ENCODE assay signal across 8 mouse cellular contexts in the genomic region with DNA sequence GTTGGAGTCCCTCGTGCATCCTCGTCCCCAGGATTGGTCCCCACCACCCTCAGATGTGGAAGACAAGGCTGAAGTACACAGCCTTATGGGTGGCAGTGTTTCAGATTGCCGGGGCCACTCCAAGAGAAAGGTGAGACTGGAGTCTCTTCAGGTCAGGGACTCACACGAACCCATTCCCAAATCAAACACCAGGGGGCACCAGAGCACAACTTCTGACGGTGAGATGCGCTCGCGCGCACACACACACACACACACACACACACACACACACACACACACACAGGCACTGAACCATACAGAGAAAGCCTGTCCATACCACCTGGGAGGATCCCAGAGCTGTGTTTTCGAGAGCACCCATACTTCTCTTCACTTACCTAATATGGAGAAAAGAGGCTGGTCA. TPM values are rescaled to one million over a fixed set of nuclear protein-coding genes. Genes with fewer than 3 reads are reported as not detected.
A peak's percentile ranks its signal among the peaks of the same experiment; 100 is the strongest.
DNase-seq lines count a peak whose midpoint lies in the region; ATAC-seq and TF ChIP-seq lines count a peak whose summit lies in the region.

No protein-coding gene starts in this region.

- WGBS in embryonic facial prominence, embryonic 15.5 days = 4% methylated on average over 10 of the region's 10 CpGs
- 6% methylated on average over 10 of the region's 10 CpGs for WGBS in heart, embryonic 16.5 days
- 12% methylated on average over 10 of the region's 10 CpGs for WGBS in liver, postnatal 0 days (ENCODE audit: insufficient replicate concordance)
- WGBS in neural tube, embryonic 14.5 days = 5% methylated on average over 10 of the region's 10 CpGs

- no peaks in the 10 kb centered on the region for H3K9me3 ChIP-seq in embryonic facial prominence, embryonic 15.5 days (replicated peaks)
- H3K9me3 ChIP-seq in heart, embryonic 16.5 days (replicated peaks; ENCODE audit: control insufficient read depth, low read length) = no peaks in the 10 kb centered on the region
- no peaks in the 10 kb centered on the region for H3K9me3 ChIP-seq in liver, postnatal 0 days (ENCODE audit: low read length)
- H3K9me3 ChIP-seq in neural tube, embryonic 14.5 days (ENCODE audit: control insufficient read depth, low read length) = no peaks in the 10 kb centered on the region

- peak; percentile 63 for TF ChIP-seq CTCF in C2C12 (IDR thresholded peaks at IDR 0.05; ENCODE audit: control insufficient read depth, insufficient read depth, insufficient read length)
- peak; percentile 90 for TF ChIP-seq CTCF in liver, postnatal 0 days (IDR thresholded peaks at IDR 0.05; ENCODE audit: low read depth)

- H3K4me2 ChIP-seq in embryonic facial prominence, embryonic 15.5 days (replicated peaks) = no peak overlapping the region
- no peak overlapping the region; the same call in 1 of the 2 replicates for H3K4me2 ChIP-seq in heart, embryonic 16.5 days (ENCODE audit: low read depth, low read length)
- no peak overlapping the region for H3K4me2 ChIP-seq in liver, postnatal 0 days (ENCODE audit: low read depth, low read length)
- no peak overlapping the region for H3K4me2 ChIP-seq in neural tube, embryonic 14.5 days (ENCODE audit: low read depth, low read length)

- H3K27ac ChIP-seq in embryonic facial prominence, embryonic 15.5 days (replicated peaks) = no peak overlapping the region
- no peak overlapping the region for H3K27ac ChIP-seq in heart, embryonic 16.5 days (ENCODE audit: low read length)
- no peak overlapping the region for H3K27ac ChIP-seq in liver, postnatal 0 days (ENCODE audit: low read depth)
- H3K27ac ChIP-seq in neural tube, embryonic 14.5 days (ENCODE audit: low read depth, low read length) = no peak overlapping the region

- H3K4me3 ChIP-seq in C2C12 (ENCODE audit: insufficient read depth, poor library complexity, severe bottlenecking) = no peak overlapping the region
- no peak overlapping the region for H3K4me3 ChIP-seq in embryonic facial prominence, embryonic 15.5 days (replicated peaks)
- no peak overlapping the region; the same call in 1 of the 2 replicates for H3K4me3 ChIP-seq in heart, embryonic 16.5 days (ENCODE audit: low read length)
- no peak overlapping the region for H3K4me3 ChIP-seq in liver, postnatal 0 days (ENCODE audit: low read depth, low read length)
- no peak overlapping the region for H3K4me3 ChIP-seq in neural tube, embryonic 14.5 days (ENCODE audit: low read depth, low read length)

- no peak overlapping the region for H3K9ac ChIP-seq in embryonic facial prominence, embryonic 15.5 days
- H3K9ac ChIP-seq in heart, embryonic 16.5 days (ENCODE audit: low read length) = no peak overlapping the region
- no peak overlapping the region for H3K9ac ChIP-seq in liver, postnatal 0 days (replicated peaks)
- no peak overlapping the region for H3K9ac ChIP-seq in neural tube, embryonic 14.5 days (replicated peaks; ENCODE audit: low read depth, low read length)

- no peak for TF ChIP-seq EP300 in liver, postnatal 0 days (IDR thresholded peaks at IDR 0.05; ENCODE audit: low read depth)

- peaks cover 25% of the 10 kb centered on the region for H3K27me3 ChIP-seq in C2C12 (ENCODE audit: control insufficient read depth, insufficient read depth, insufficient read length)
- H3K27me3 ChIP-seq in embryonic facial prominence, embryonic 15.5 days = no peaks in the 10 kb centered on the region
- no peaks in the 10 kb centered on the region; the same call in none of the 2 replicates for H3K27me3 ChIP-seq in heart, embryonic 16.5 days (ENCODE audit: control insufficient read depth, insufficient read depth, low read length)
- no peaks in the 10 kb centered on the region for H3K27me3 ChIP-seq in liver, postnatal 0 days (ENCODE audit: insufficient read depth, low read length)
- no peaks in the 10 kb centered on the region for H3K27me3 ChIP-seq in neural tube, embryonic 14.5 days (ENCODE audit: control insufficient read depth, insufficient read depth, low read length)

- no peaks in the 10 kb centered on the region for H3K79me3 ChIP-seq in C2C12 (ENCODE audit: low read depth)

- H3ac ChIP-seq in C2C12 (ENCODE audit: control insufficient read depth, insufficient read length, low read depth) = no peak overlapping the region

- H3K36me3 ChIP-seq in C2C12 (ENCODE audit: control insufficient read depth, insufficient read depth) = no peaks in the 10 kb centered on the region
- H3K36me3 ChIP-seq in embryonic facial prominence, embryonic 15.5 days = peaks cover 64% of the 10 kb centered on the region
- no peaks in the 10 kb centered on the region for H3K36me3 ChIP-seq in heart, embryonic 16.5 days (ENCODE audit: control insufficient read depth, insufficient read depth)
- H3K36me3 ChIP-seq in liver, postnatal 0 days (replicated peaks; ENCODE audit: insufficient read depth, low read length) = 0 out of 2 replicates have a peak, but pooled peaks cover 6% of the 10 kb centered on the region
- H3K36me3 ChIP-seq in neural tube, embryonic 14.5 days (ENCODE audit: control insufficient read depth, insufficient read depth, low read length) = no peaks in the 10 kb centered on the region

- 0 out of 2 replicates have a peak, but pooled peaks have one; percentile 37 for ATAC-seq in embryonic facial prominence, embryonic 15.5 days (ENCODE audit: insufficient number of reproducible peaks, low FRiP score, low TSS enrichment, low read depth)
- ATAC-seq in heart, embryonic 16.5 days (replicated peaks; ENCODE audit: extremely low read depth, insufficient read depth, low FRiP score) = peak; percentile 39; the same call in 1 of the 2 replicates
- peak; percentile 33; the same call in 1 of the 2 replicates for ATAC-seq in liver, postnatal 0 days
- ATAC-seq in neural tube, embryonic 14.5 days (ENCODE audit: low read depth) = peak; percentile 57; the same call in 1 of the 2 replicates

- no peaks in the 10 kb centered on the region for H3K4me1 ChIP-seq in embryonic facial prominence, embryonic 15.5 days
- H3K4me1 ChIP-seq in heart, embryonic 16.5 days (ENCODE audit: control insufficient read depth, insufficient read depth, low read length) = no peaks in the 10 kb centered on the region
- no peaks in the 10 kb centered on the region for H3K4me1 ChIP-seq in liver, postnatal 0 days (ENCODE audit: insufficient read depth)
- no peaks in the 10 kb centered on the region for H3K4me1 ChIP-seq in neural tube, embryonic 14.5 days (ENCODE audit: control insufficient read depth, insufficient read depth, low read length)

- DNase-seq in adrenal gland, postnatal 25 days = peak; percentile 74
- peak; percentile 73 to 91 for DNase-seq in kidney, postnatal 36 days
- peak; percentile 88 for DNase-seq in liver, postnatal 0 days
- peak; percentile 83 for DNase-seq in thymus, postnatal 0 days (ENCODE audit: low spot score)

- H3K79me2 ChIP-seq in C2C12 (ENCODE audit: control insufficient read depth, insufficient read depth) = no peaks in the 10 kb centered on the region

TF ChIP-seq in C2C12, 6 proteins besides CTCF, POLR2A, EP300 and RAD21:
- TF ChIP-seq USF1 (IDR thresholded peaks at IDR 0.05; ENCODE audit: low read depth) = no peak
- TF ChIP-seq MYOD1 (IDR thresholded peaks at IDR 0.05; ENCODE audit: control insufficient read depth, insufficient read length, low read depth) = no peak
- no peak for TF ChIP-seq MAX (IDR thresholded peaks at IDR 0.05)
- no peak for TF ChIP-seq CEBPB (IDR thresholded peaks at IDR 0.05; ENCODE audit: low read depth)
- TF ChIP-seq MYOG (IDR thresholded peaks at IDR 0.05; ENCODE audit: control insufficient read depth, extremely low read depth, insufficient read length) = no peak
- TF ChIP-seq FOSL1 (IDR thresholded peaks at IDR 0.05; ENCODE audit: insufficient read depth, low read length, poor library complexity, severe bottlenecking) = no peak

RNA-seq across cellular contexts. Expression of gene Igdcc3, which starts 7.2 kb away (rescaled TPM):
- polyA plus RNA-seq in C2C12 (2012; fragmentation: generic; extraction: Trizol) = not detected
- total RNA-seq in adrenal gland, postnatal 25 days (2021) = 1.2 and 1.3 TPM in 2 replicates
- 1.5 and 2.3 TPM in 2 replicates for polyA plus RNA-seq in embryonic facial prominence, embryonic 15.5 days (2015; fragmentation: Nextera tagmentation; extraction: Ambion mirVana)
- polyA plus RNA-seq in heart, embryonic 16.5 days (2015; fragmentation: Nextera tagmentation; extraction: Ambion mirVana) = 0.17 and 0.30 TPM in 2 replicates
- polyA plus RNA-seq in liver, postnatal 0 days (2015; fragmentation: Nextera tagmentation; extraction: Ambion mirVana) = not detected in 2 replicates
- polyA plus RNA-seq in neural tube, embryonic 14.5 days (2014; fragmentation: Nextera tagmentation; extraction: Ambion mirVana) = 9.9 and 10.1 TPM in 2 replicates
- 0.09 TPM in 1 of 2 replicates, not detected in the other for polyA plus RNA-seq in thymus, postnatal 0 days (2015; fragmentation: Nextera tagmentation; extraction: Ambion mirVana)

RNA-seq across cellular contexts. Expression of gene Igdcc4, which starts 32.5 kb away (rescaled TPM):
- 0.76 TPM for polyA plus RNA-seq in C2C12 (2012; fragmentation: generic; extraction: Trizol)
- total RNA-seq in adrenal gland, postnatal 25 days (2021) = 31.7 and 42.0 TPM in 2 replicates
- 38.1 and 38.4 TPM in 2 replicates for polyA plus RNA-seq in embryonic facial prominence, embryonic 15.5 days (2015; fragmentation: Nextera tagmentation; extraction: Ambion mirVana)
- polyA plus RNA-seq in heart, embryonic 16.5 days (2015; fragmentation: Nextera tagmentation; extraction: Ambion mirVana) = 8.1 and 10.8 TPM in 2 replicates
- 5.8 and 6.0 TPM in 2 replicates for polyA plus RNA-seq in liver, postnatal 0 days (2015; fragmentation: Nextera tagmentation; extraction: Ambion mirVana)
- 15.6 and 19.4 TPM in 2 replicates for polyA plus RNA-seq in neural tube, embryonic 14.5 days (2014; fragmentation: Nextera tagmentation; extraction: Ambion mirVana)
- 4.9 and 5.0 TPM in 2 replicates for polyA plus RNA-seq in thymus, postnatal 0 days (2015; fragmentation: Nextera tagmentation; extraction: Ambion mirVana)
